Mouse (Mus musculus) lung, postnatal 25 days (tissue): Measurements from ENCODE around the gene Arid2.
A peak's percentile ranks its signal among the peaks of the same experiment; 100 is the strongest.
"Not testable (repeated sequence)": the region's sequence is repeated elsewhere in the genome, so short reads cannot be mapped to it uniquely, and the experiment has no call there.

Source experiments
- DNase-seq: peaks from one replicate; pipeline ENCODE4 v3.0.0; 2022; ENCODE audit warnings: low spot score

The Arid2 gene

GRCm38 (mm10) chr15:96287369-96287975, at the start of gene Arid2:
Gene Arid2, plus strand, starts transcription at chr15:96287518.
- peak; percentile 58 for DNase-seq

GRCm38 (mm10) chr15:96238071-96238470, 49.2 kb upstream of the Arid2 start:
- no peak for DNase-seq

- DNase-seq, result no peak
Measured at GRCm38 (mm10) chr15:96244171-96244570, 43.1 kb upstream of the Arid2 start.

GRCm38 (mm10) chr15:96244715-96245114, 42.6 kb upstream of the Arid2 start:
- not testable (repeated sequence) for DNase-seq

- DNase-seq, result no peak
Measured at GRCm38 (mm10) chr15:96253827-96254226, 33.5 kb upstream of the Arid2 start.

- no peak for DNase-seq
Measured at GRCm38 (mm10) chr15:96254356-96254755, 33.0 kb upstream of the Arid2 start.

- no peak for DNase-seq
Measured at GRCm38 (mm10) chr15:96257781-96258180, 29.5 kb upstream of the Arid2 start.

GRCm38 (mm10) chr15:96264614-96265013, 22.7 kb upstream of the Arid2 start:
- no peak for DNase-seq

GRCm38 (mm10) chr15:96267933-96268332, 19.4 kb upstream of the Arid2 start:
- DNase-seq, result no peak

GRCm38 (mm10) chr15:96268610-96269009, 18.7 kb upstream of the Arid2 start:
- no peak for DNase-seq

GRCm38 (mm10) chr15:96269402-96269801, 17.9 kb upstream of the Arid2 start:
- DNase-seq, result no peak

GRCm38 (mm10) chr15:96270272-96270880, 16.9 kb upstream of the Arid2 start:
- DNase-seq, result peak; percentile 69

- DNase-seq, result no peak
Measured at GRCm38 (mm10) chr15:96272356-96272755, 15.0 kb upstream of the Arid2 start.

GRCm38 (mm10) chr15:96274341-96274740, 13.0 kb upstream of the Arid2 start:
- no peak for DNase-seq

- DNase-seq, result no peak
Measured at GRCm38 (mm10) chr15:96275198-96275597, 12.1 kb upstream of the Arid2 start.

GRCm38 (mm10) chr15:96275810-96276493, 11.4 kb upstream of the Arid2 start:
- no peak for DNase-seq

- DNase-seq, result no peak
Measured at GRCm38 (mm10) chr15:96277061-96277460, 10.3 kb upstream of the Arid2 start.

- DNase-seq, result no peak
Measured at GRCm38 (mm10) chr15:96281236-96281635, 6.1 kb upstream of the Arid2 start.

- DNase-seq, result no peak
Measured at GRCm38 (mm10) chr15:96283141-96283540, 4.2 kb upstream of the Arid2 start.

GRCm38 (mm10) chr15:96283920-96284431, 3.3 kb upstream of the Arid2 start:
- no peak for DNase-seq

GRCm38 (mm10) chr15:96284711-96285322, 2.5 kb upstream of the Arid2 start:
- DNase-seq, result no peak

- peak; percentile 92 for DNase-seq
Measured at GRCm38 (mm10) chr15:96285323-96286014, 1.8 kb upstream of the Arid2 start.
